Mouse (Mus musculus): Measurements from ENCODE around the gene Mettl6.
"Not testable (repeated sequence)": the region's sequence is repeated elsewhere in the genome, so short reads cannot be mapped to it uniquely, and the experiment has no call there.

DNA sequence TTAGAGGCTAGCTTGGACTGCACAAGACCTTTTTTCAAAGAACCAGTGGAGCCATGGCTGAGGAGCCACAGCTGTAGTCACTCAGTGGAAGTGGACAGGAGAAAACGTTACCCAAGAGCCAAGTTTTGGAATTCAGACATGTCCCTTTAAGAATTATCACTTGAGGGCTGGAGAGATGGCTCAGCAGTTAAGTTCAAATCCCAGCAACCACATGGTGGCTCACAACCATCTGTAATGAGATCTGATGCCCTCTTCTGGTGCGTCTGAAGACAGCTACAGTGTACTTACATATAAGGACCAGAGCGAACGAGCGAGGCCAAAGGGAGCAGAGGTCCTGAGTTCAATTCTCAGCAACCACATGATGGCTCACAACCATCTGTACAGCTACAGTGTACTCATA, 32.6 kb downstream of the Mettl6 start:
- TF ChIP-seq CTCF (IDR thresholded peaks at IDR 0.05; ENCODE audit: control insufficient read depth, insufficient read depth, insufficient read length); MYOG (IDR thresholded peaks at IDR 0.05; ENCODE audit: control insufficient read depth, extremely low read depth, insufficient read length); USF1 (IDR thresholded peaks at IDR 0.05; ENCODE audit: low read depth); FOSL1 (IDR thresholded peaks at IDR 0.05; ENCODE audit: insufficient read depth, low read length, poor library complexity, severe bottlenecking); MYOD1 (IDR thresholded peaks at IDR 0.05; ENCODE audit: control insufficient read depth, insufficient read length, low read depth); MAX (IDR thresholded peaks at IDR 0.05); CEBPB (IDR thresholded peaks at IDR 0.05; ENCODE audit: low read depth): not testable (repeated sequence)
